Mouse (Mus musculus) kidney, embryonic 15.5 days (tissue): ENCODE results near the gene Wrnip1. TPM values are rescaled to one million over a fixed set of nuclear protein-coding genes. Genes with fewer than 3 reads are reported as not detected.

ENCODE experiments used
- ATAC-seq: fragments of 200-750 bp; cut with Nextera tagmentation; replicated peaks from 2 replicates; pipeline ENCODE4 v1.8.0; 2017; ENCODE audit warnings: moderate TSS enrichment; ENCODE audit not compliant: low FRiP score
- H3K27ac ChIP-seq: fragments of 300-500 bp; sonication (generic); 2 replicates; pipeline ENCODE4 v1.5.1; 2015; ENCODE audit warnings: mild to moderate bottlenecking, inconsistent platforms
- H3K27me3 ChIP-seq: fragments of 300-500 bp; sonication (generic); 2 replicates; pipeline ENCODE4 v1.6.1; 2015; ENCODE audit warnings: inconsistent platforms
- H3K36me3 ChIP-seq: fragments of 300-500 bp; sonication (generic); 2 replicates; pipeline ENCODE4 v1.6.1; 2015; ENCODE audit warnings: inconsistent platforms
- H3K4me1 ChIP-seq: fragments of 300-500 bp; sonication (generic); 2 replicates; pipeline ENCODE4 v1.6.1; 2015; ENCODE audit warnings: inconsistent platforms
- H3K4me2 ChIP-seq: fragments of 300-500 bp; sonication (generic); 2 replicates; pipeline ENCODE4 v1.6.1; 2015; ENCODE audit warnings: moderate library complexity, mild to moderate bottlenecking, inconsistent platforms
- H3K4me3 ChIP-seq: fragments of 300-500 bp; sonication (generic); replicated peaks from 2 replicates; pipeline ENCODE4 v1.5.1; 2015; ENCODE audit warnings: mild to moderate bottlenecking, inconsistent platforms
- H3K9ac ChIP-seq: fragments of 300-500 bp; sonication (generic); 2 replicates; pipeline ENCODE4 v1.6.1; 2015; ENCODE audit warnings: mild to moderate bottlenecking, inconsistent platforms
- H3K9me3 ChIP-seq: fragments of 300-500 bp; sonication (generic); replicated peaks from 2 replicates; pipeline ENCODE4 v1.6.1; 2016; ENCODE audit warnings: inconsistent platforms
- WGBS: fragments of 180-500 bp; shearing (Covaris S2); methylation state at CpG from one replicate; pipeline ENCODE4 v1.1.7; 2015; ENCODE audit warnings: mixed read lengths; 5-methylcytosine and 5-hydroxymethylcytosine counted together
- polyA plus RNA-seq: library from polyadenylated mRNA; unstranded; fragments of >200 nt; fragmentation: Nextera tagmentation; extraction: Ambion mirVana; gene quantifications from 2 replicates; pipeline ENCODE4 v1.2.1, GENCODE M21; 2015

Wrnip1 gene
- polyA plus RNA-seq, 1 experiment from 2014 or later: 23.4 TPM

DNA sequence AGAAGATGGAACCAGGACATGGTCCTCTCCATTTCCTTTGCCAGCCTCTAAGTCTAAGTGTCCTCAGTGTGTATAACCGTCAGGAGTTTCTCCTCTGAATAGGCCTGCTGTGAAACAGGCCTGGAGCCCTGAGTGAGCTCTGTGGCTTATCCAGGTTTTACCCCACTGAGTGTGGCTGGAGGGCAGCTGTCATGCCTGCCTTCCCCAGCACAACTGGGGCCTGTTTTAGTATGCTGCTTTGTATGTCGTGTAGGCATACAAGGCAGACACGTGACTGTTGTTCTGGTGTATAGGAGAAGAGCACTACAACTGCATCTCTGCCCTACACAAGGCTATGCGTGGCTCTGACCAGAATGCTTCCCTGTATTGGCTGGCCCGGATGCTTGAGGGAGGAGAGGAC lies 18.1 kb downstream of the Wrnip1 start:
- Histone ChIP-seq H3K4me3 (no peak overlapping the region), H3K27me3 (no peaks in the 10 kb centered on the region), H3K36me3 (peaks cover 61% of the 10 kb centered on the region), H3K4me2 (no peak overlapping the region), H3K4me1 (no peaks in the 10 kb centered on the region), H3K9ac (no peak overlapping the region), H3K9me3 (no peaks in the 10 kb centered on the region), H3K27ac (no peak overlapping the region)
- 87% methylated on average over 5 of the region's 5 CpGs for WGBS
- ATAC-seq: no peak

DNA sequence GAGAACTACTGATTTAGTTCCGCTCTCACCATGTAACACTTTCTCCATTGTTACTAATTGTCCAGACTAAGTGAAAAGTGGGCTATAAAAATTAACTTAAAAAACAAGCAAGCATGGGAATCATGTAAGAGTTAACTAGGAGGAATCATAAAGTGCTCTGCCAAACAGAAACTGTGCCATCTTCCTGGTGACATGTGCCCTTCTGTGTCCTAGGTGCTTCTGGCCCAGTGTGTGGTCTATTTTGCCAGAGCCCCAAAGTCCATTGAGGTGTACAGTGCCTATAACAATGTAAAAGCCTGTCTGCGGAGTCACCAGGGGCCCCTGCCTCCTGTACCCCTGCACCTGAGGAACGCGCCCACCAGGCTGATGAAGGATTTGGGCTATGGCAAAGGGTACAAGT lies 19.8 kb downstream of the Wrnip1 start:
- ATAC-seq: no peak
- 95% methylated on average over 4 of the region's 4 CpGs for WGBS
- Histone ChIP-seq H3K4me3 (no peak overlapping the region), H3K9ac (no peak overlapping the region), H3K27ac (no peak overlapping the region), H3K9me3 (no peaks in the 10 kb centered on the region), H3K27me3 (no peaks in the 10 kb centered on the region), H3K36me3 (peaks cover 54% of the 10 kb centered on the region), H3K4me2 (no peak overlapping the region), H3K4me1 (no peaks in the 10 kb centered on the region)

DNA sequence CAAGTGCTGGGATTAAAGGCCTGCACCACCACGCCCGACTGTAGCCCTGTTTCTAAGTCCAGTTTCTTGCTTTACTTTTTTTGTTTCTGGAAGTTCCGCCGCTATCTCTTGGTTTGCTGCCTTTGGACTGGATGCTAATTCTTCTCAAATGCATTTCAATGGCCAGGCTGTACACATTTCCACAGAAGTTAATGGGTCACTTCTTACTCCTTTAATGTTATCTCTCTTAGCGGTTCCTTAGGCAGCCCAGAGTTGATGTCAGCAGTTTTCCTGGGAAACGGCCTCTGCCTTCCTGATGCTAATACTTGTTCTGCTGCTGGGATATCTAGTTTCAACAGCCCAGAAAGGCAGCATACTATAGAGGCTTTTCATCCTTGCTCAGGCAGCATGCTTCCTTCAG lies 21.3 kb downstream of the Wrnip1 start:
- Histone ChIP-seq H3K4me1 (no peaks in the 10 kb centered on the region), H3K9ac (no peak overlapping the region), H3K36me3 (peaks cover 41% of the 10 kb centered on the region), H3K4me3 (no peak overlapping the region), H3K27ac (no peak overlapping the region), H3K27me3 (no peaks in the 10 kb centered on the region), H3K4me2 (no peak overlapping the region), H3K9me3 (no peaks in the 10 kb centered on the region)
- WGBS: 73% methylated on average over 6 of the region's 6 CpGs
- ATAC-seq: no peak

DNA sequence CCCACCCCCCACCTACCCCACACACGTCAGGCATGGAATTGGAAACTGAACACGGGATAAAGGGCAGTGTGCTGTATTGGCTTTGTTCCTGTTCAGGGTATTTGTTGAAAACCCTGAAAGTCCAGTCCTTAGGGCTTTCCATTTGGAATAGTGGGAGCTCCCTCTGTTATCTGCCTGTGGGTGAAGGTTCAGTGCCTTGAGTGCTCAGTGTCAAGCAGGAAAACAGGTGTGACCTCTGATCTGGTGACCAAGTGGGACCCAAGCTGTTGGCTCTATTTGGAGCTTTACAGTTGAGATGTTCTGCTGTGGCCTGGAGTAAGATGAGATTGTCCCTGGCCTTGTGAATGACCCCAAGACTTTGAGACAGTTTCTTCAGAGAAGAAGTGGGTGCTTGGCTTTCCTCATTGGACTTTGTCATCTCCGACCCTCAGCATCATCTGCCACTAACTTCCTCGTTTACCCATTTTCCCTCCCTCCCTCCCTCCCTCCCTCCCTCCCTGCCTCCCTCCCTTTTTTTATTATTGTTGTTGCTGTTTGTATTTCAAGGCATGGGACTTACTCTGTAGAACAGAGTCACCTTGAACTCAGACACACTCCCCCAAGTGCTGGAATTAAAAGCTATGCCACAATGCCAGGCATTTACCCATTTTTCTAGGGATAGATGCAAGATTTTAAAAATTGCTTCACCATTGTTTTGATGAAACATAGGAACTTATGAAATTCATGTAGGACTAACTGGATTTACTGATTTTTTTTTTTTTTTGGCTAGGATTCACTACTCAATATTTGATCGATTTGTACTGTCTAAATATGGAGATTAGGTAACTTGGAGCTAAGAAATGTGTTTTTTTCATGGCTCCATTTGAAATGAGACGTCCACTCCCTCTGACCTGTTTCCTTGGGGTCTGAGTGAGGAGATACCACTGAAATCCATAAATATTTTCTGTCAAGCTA lies 22.8 kb downstream of the Wrnip1 start:
- no peak for ATAC-seq
- H3K27me3 ChIP-seq: no peaks in the 10 kb centered on the region
- H3K4me1 ChIP-seq: no peaks in the 10 kb centered on the region
- 67% methylated on average over 6 of the region's 6 CpGs for WGBS
- H3K4me2 ChIP-seq: no peak overlapping the region
- H3K9me3 ChIP-seq: no peaks in the 10 kb centered on the region
- no peak overlapping the region for H3K27ac ChIP-seq
- peaks cover 28% of the 10 kb centered on the region for H3K36me3 ChIP-seq
- H3K4me3 ChIP-seq: no peak overlapping the region
- no peak overlapping the region for H3K9ac ChIP-seq

DNA sequence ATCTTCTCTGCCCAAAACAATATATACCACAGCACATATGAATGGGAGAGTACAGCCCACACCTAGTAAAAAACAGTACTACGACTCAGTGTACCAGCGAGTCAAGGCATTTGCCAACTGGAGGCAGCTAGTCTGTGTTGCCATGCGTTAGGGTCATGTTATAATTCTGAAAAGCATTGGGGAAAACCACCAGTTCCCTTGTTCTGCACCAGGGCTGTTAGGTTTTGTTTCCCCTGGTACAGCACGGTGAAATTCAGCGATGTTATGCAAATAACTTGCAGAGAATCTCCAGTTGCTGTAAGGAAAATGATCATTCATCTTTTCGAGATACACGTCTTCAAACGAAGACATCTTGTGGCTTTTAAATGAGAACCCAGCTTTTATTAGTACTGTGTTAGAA lies 23.7 kb downstream of the Wrnip1 start:
- Histone ChIP-seq H3K4me3 (no peak overlapping the region), H3K9me3 (no peaks in the 10 kb centered on the region), H3K27ac (no peak overlapping the region), H3K9ac (no peak overlapping the region), H3K4me1 (no peaks in the 10 kb centered on the region), H3K27me3 (no peaks in the 10 kb centered on the region), H3K4me2 (no peak overlapping the region), H3K36me3 (peaks cover 19% of the 10 kb centered on the region)
- 91% methylated on average over 8 of the region's 8 CpGs for WGBS
- ATAC-seq: no peak

DNA sequence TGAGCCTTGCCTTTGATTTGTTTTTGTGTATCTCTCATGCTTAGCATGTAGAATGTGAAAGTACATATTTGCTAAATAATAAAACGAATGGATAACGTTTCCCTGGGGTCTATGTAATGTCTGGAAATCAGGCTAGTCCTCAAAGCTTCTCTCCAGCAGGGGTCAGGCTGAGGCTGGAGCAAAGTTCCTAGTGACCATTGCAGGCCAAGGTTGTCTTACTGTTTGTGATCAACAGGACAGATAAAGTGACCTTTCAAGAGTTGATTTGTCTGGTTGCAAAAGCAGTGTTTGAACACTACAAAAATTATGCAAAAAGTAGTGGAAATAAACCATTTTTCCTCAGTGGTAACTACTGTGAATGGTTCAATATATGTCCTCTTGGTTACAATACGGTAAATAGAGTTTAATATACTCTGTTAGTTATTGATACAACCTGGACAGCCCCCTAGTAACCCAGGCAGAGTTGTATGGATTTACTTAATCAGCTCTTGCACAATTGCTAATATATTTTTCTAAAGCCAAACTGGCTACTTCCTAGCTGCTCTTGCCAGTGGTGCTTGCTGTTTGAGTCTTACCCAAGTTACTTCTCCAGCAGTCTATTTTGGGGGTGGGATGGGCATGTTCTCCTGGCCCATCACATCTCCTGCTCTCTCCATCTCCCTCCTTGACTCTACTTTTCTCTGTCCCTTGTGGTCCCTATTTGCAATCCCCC lies 25.4 kb downstream of the Wrnip1 start:
- Histone ChIP-seq H3K27me3 (no peaks in the 10 kb centered on the region), H3K4me1 (no peaks in the 10 kb centered on the region), H3K9me3 (no peaks in the 10 kb centered on the region), H3K27ac (no peak overlapping the region), H3K36me3 (peaks cover 3% of the 10 kb centered on the region; the same call in 1 of the 2 replicates), H3K4me2 (no peak overlapping the region), H3K9ac (no peak overlapping the region), H3K4me3 (no peak overlapping the region)
- WGBS: 78% methylated on average over 3 of the region's 3 CpGs
- ATAC-seq: no peak

DNA sequence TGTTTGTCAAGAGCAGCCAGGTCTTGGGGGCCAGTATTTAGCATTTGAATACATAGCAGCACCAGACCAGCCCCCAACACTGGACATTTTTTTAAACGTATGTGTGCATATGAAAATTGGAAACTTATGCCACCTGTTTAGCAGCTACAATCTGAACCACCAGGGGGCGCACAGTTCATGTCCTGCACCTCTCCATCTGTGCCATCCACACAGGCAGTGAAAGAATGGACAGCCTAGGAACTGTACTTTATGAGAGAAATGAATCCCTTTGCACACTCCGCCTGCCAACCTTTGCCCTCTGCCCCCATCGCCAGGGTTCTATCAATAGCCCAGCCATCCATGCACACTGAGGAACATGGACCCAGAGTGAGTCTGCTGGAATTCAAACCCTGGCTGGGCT lies 26.1 kb downstream of the Wrnip1 start:
- 62% methylated on average over 4 of the region's 4 CpGs for WGBS
- no peak overlapping the region for H3K4me3 ChIP-seq
- ATAC-seq: no peak; the same call in 1 of the 2 replicates

DNA sequence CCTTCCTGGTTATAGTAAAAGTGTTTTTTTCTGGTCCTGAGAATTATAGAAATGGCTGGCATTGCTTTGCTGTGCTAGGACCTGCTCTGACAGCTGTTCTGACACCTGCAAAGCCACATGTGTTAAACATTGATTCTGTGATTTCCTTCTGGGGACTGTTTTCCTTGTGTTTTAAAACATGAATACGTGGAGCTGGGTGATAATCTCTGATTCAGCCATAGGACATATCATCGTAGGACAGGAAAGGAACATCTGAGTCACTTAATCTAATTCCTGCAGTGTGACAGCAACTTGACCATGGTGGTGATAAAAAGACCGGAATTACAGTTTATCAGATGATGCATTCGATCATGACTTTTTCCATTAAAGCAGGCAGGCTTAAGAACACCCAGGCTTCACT lies 27.0 kb downstream of the Wrnip1 start:
- no peak overlapping the region for H3K9ac ChIP-seq
- no peaks in the 10 kb centered on the region for H3K27me3 ChIP-seq
- no peaks in the 10 kb centered on the region for H3K9me3 ChIP-seq
- ATAC-seq: no peak
- WGBS: 83% methylated on average over 4 of the region's 4 CpGs
- H3K36me3 ChIP-seq: no peaks in the 10 kb centered on the region
- H3K4me3 ChIP-seq: no peak overlapping the region
- H3K27ac ChIP-seq: no peak overlapping the region
- no peak overlapping the region for H3K4me2 ChIP-seq
- H3K4me1 ChIP-seq: no peaks in the 10 kb centered on the region

More for the DNA sequence above, 26.1 kb downstream of the Wrnip1 start:
- Histone ChIP-seq H3K27ac (no peak overlapping the region), H3K36me3 (no peaks in the 10 kb centered on the region), H3K9ac (no peak overlapping the region), H3K4me2 (no peak overlapping the region), H3K27me3 (no peaks in the 10 kb centered on the region), H3K9me3 (no peaks in the 10 kb centered on the region), H3K4me1 (no peaks in the 10 kb centered on the region)

DNA sequence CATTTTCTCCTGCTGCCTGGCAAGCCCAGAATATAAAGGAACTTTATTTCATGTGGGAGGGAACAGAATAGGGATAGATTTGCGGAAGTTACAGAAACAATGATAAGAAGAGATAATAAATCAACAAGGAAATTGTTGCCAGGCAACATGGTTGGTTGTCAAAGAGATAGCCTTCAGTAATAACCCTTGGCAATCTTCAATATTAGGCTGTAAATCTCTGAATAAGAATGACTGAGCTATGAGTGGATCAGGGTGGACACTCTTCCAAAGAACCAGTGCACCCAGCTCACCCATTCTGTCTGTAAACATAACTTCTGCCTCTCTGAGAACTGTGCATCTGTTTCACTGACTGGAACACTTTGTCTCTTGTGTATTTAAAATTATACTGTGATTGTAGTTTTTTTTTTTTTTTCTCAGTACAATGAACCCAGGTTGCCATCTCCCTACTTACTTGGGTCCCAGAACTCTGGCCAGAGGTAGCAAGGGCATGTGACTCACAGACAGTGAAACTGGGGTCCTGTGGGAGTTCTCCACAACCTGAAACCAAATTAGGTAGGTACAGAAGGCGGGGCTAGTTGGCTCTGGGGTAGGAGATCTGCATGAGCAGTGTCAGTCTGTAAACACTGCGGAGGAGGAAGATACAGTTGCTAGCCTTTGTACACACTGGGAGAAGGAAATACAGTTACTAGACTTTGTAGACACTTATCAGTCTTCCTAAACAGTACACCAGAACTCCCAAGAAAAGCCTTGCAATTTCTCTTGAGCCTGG lies 29.9 kb downstream of the Wrnip1 start:
- H3K4me1 ChIP-seq: no peaks in the 10 kb centered on the region
- no peaks in the 10 kb centered on the region for H3K36me3 ChIP-seq
- no peak overlapping the region for H3K4me2 ChIP-seq
- WGBS: 58% methylated on average over 3 of the region's 3 CpGs
- ATAC-seq: no peak
- no peak overlapping the region for H3K9ac ChIP-seq
- no peaks in the 10 kb centered on the region for H3K9me3 ChIP-seq
- H3K27ac ChIP-seq: no peak overlapping the region
- no peaks in the 10 kb centered on the region for H3K27me3 ChIP-seq
- H3K4me3 ChIP-seq: no peak overlapping the region

DNA sequence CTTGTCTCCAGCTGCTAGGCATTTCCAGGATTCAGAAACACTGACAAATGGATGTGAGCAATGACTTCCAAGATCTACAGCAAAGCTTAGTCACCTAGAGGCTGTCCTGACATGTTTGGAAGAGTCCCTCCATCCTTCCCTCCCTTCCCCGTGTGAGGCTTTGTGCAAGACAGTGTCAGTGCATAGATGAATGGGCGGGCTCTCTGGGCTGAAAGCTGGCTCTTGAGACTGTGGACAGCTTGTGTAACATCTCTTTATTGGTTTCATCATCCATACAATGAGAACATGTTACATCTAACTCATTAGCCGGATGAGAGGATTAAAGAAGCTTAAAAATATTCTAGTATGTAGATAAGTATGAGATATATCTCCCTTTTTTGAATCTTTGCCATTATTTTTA lies 30.9 kb downstream of the Wrnip1 start:
- Histone ChIP-seq H3K27me3 (no peaks in the 10 kb centered on the region), H3K36me3 (no peaks in the 10 kb centered on the region), H3K4me3 (no peak overlapping the region), H3K4me1 (no peaks in the 10 kb centered on the region), H3K4me2 (no peak overlapping the region), H3K9me3 (no peaks in the 10 kb centered on the region), H3K27ac (no peak overlapping the region), H3K9ac (no peak overlapping the region)
- no peak for ATAC-seq
- 73% methylated on average over 3 of the region's 3 CpGs for WGBS

DNA sequence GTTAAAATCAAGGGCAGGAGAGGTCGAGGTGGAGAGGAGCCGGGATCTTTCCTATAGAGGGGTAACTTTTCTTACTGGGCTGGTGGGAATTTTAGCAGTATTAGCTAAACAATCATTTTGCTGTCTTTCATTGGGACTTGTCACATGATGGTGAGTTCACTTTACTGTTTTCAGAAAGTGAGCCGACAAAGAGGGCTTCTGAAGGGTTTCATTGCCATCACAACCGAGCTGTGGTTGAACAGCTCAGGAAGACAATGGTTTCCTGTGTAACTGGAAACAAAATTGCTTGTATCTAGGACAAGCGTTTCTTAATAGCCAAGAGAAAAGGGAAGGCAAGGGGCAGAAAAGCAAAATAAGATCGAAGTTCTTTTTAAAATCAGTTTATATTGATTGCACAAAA lies 31.4 kb downstream of the Wrnip1 start:
- Histone ChIP-seq H3K9me3 (no peaks in the 10 kb centered on the region), H3K4me1 (no peaks in the 10 kb centered on the region), H3K27me3 (no peaks in the 10 kb centered on the region), H3K27ac (no peak overlapping the region), H3K9ac (no peak overlapping the region), H3K4me2 (no peak overlapping the region), H3K4me3 (no peak overlapping the region), H3K36me3 (no peaks in the 10 kb centered on the region)
- WGBS: 72% methylated on average over 6 of the region's 6 CpGs
- ATAC-seq: no peak

DNA sequence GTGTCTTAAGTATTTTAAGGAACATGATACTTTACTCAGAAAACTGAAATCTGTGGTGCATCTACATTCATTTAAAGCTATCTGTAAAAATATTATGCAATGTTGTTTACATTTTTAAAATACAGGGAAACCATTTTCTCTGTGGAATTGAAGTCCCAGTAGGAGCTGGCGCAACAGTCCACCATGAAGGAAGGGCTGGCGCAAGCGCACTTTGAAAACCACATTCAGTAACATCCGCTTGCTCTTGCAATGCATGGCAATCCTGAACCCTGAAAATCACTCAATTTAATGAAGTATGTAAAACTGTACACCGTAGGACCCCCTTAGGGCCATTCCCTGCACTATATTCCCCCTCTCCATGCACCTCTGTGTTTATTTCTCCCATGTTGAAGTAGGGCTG lies 32.7 kb downstream of the Wrnip1 start:
- no peaks in the 10 kb centered on the region for H3K27me3 ChIP-seq

More for the DNA sequence above, 32.7 kb downstream of the Wrnip1 start:
- ATAC-seq: no peak
- H3K9me3 ChIP-seq: no peaks in the 10 kb centered on the region
- H3K4me3 ChIP-seq: no peak overlapping the region
- WGBS: 90% methylated on average over 5 of the region's 5 CpGs
- H3K4me1 ChIP-seq: no peaks in the 10 kb centered on the region
- no peak overlapping the region for H3K9ac ChIP-seq
- H3K4me2 ChIP-seq: no peak overlapping the region
- H3K27ac ChIP-seq: no peak overlapping the region
- no peaks in the 10 kb centered on the region for H3K36me3 ChIP-seq
